Mouse (Mus musculus) hindbrain, postnatal 0 days (tissue): Measurements from ENCODE around the gene Ctbp2. TPM values are rescaled to one million over a fixed set of nuclear protein-coding genes. Genes with fewer than 3 reads are reported as not detected.

Source experiments
- ATAC-seq: fragments of 200-750 bp; cut with Nextera tagmentation; 2 replicates; pipeline ENCODE4 v1.8.0; 2017; ENCODE audit warnings: mild to moderate bottlenecking, moderate TSS enrichment, moderate library complexity
- DNase-seq: peaks from one replicate; pipeline ENCODE4 v3.0.0-alpha.2; 2015; ENCODE audit warnings: low spot score
- H3K27ac ChIP-seq: fragments of 300-500 bp; sonication (generic); 2 replicates; pipeline ENCODE4 v1.5.1; 2014; ENCODE audit warnings: mild to moderate bottlenecking
- H3K27me3 ChIP-seq: fragments of 300-500 bp; sonication (generic); 2 replicates; pipeline ENCODE4 v1.6.1; 2014; ENCODE audit warnings: low read length, mixed read lengths; ENCODE audit not compliant: insufficient read depth
- H3K36me3 ChIP-seq: fragments of 300-500 bp; sonication (generic); 2 replicates; pipeline ENCODE4 v1.6.1; 2014; ENCODE audit warnings: low read length, mixed read lengths; ENCODE audit not compliant: insufficient read depth
- H3K4me1 ChIP-seq: fragments of 300-500 bp; sonication (generic); 2 replicates; pipeline ENCODE4 v1.6.1; 2014; ENCODE audit warnings: antibody characterized with exemption, low read length, mixed read lengths; ENCODE audit not compliant: insufficient read depth
- H3K4me2 ChIP-seq: fragments of 300-500 bp; sonication (generic); 2 replicates; pipeline ENCODE4 v1.6.1; 2014; ENCODE audit warnings: low read depth, mild to moderate bottlenecking, low read length, moderate library complexity, mixed read lengths
- H3K4me3 ChIP-seq: fragments of 300-500 bp; sonication (generic); 2 replicates; pipeline ENCODE4 v1.5.1; 2014; ENCODE audit warnings: low read length
- H3K9ac ChIP-seq: fragments of 300-500 bp; sonication (generic); replicated peaks from 2 replicates; pipeline ENCODE4 v1.6.1; 2014; ENCODE audit warnings: mild to moderate bottlenecking, low read length, moderate library complexity, mixed read lengths
- H3K9me3 ChIP-seq: fragments of 300-500 bp; sonication (generic); 2 replicates; pipeline ENCODE4 v1.6.1; 2016; ENCODE audit warnings: low read length, mixed read lengths
- CTCF ChIP-seq: IDR thresholded peaks from 2 replicates; pipeline ENCODE4 v1.5.1; 2016; ENCODE audit warnings: antibody characterized with exemption, control low read depth, low read depth
- WGBS: fragments of 180-500 bp; shearing (Covaris S2); extraction: QIAGEN DNeasy Blood & Tissue Kit; methylation state at CpG from one replicate; pipeline ENCODE4 v1.1.7; 2014; 5-methylcytosine and 5-hydroxymethylcytosine counted together
- polyA plus RNA-seq: library from polyadenylated mRNA; unstranded; fragments of >200 nt; fragmentation: Nextera tagmentation; extraction: Ambion mirVana; gene quantifications from 2 replicates; pipeline ENCODE4 v1.2.1, GENCODE M21; 2015
- total RNA-seq: library from RNA; depleted of rRNA; stranded (reverse); fragments of >200 nt; gene quantifications from 2 replicates; pipeline ENCODE4 v1.2.3, GENCODE M21; 2014

Ctbp2 gene
- total and polyA plus RNA-seq, 2 experiments from 2014 or later: 39.6 to 89.0 TPM

GRCm38 (mm10) chr7:133085408-133085807 lies 38.7 kb downstream of the Ctbp2 start:
- TF ChIP-seq CTCF: no peak
- no peak for DNase-seq
- Histone ChIP-seq H3K4me3 (no peak overlapping the region), H3K27ac (no peak overlapping the region), H3K4me2 (no peak overlapping the region), H3K27me3 (no peaks in the 10 kb centered on the region), H3K9ac (no peak overlapping the region), H3K36me3 (no peaks in the 10 kb centered on the region), H3K9me3 (no peaks in the 10 kb centered on the region), H3K4me1 (peaks cover 20% of the 10 kb centered on the region)
- WGBS: 85% methylated on average over 3 of the region's 3 CpGs
- no peak for ATAC-seq

- H3K4me1 ChIP-seq: peaks cover 8% of the 10 kb centered on the region
These were observed 40.1 kb downstream of the Ctbp2 start for GRCm38 (mm10) chr7:133083936-133084614.

GRCm38 (mm10) chr7:133078929-133079328 lies 45.2 kb downstream of the Ctbp2 start:
- H3K9ac ChIP-seq: no peak overlapping the region
- H3K4me2 ChIP-seq: no peak overlapping the region
- no peak for TF ChIP-seq CTCF
- peaks cover 9% of the 10 kb centered on the region; the same call in 1 of the 2 replicates for H3K36me3 ChIP-seq
- no peak for ATAC-seq
- DNase-seq: no peak
- H3K4me3 ChIP-seq: no peak overlapping the region
- H3K27me3 ChIP-seq: no peaks in the 10 kb centered on the region
- H3K27ac ChIP-seq: no peak overlapping the region
- H3K4me1 ChIP-seq: peaks cover under 1% of the 10 kb centered on the region; the same call in 1 of the 2 replicates
- 89% methylated on average over 1 of the region's 1 CpGs for whole genome bisulfite sequencing
- H3K9me3 ChIP-seq: no peaks in the 10 kb centered on the region

More at GRCm38 (mm10) chr7:133083936-133084614, 40.1 kb downstream of the Ctbp2 start:
- ATAC-seq (no peak), DNase-seq (no peak)
- Histone ChIP-seq H3K4me2 (no peak overlapping the region), H3K9ac (no peak overlapping the region), H3K36me3 (peaks cover 9% of the 10 kb centered on the region; the same call in 1 of the 2 replicates), H3K9me3 (no peaks in the 10 kb centered on the region), H3K27me3 (no peaks in the 10 kb centered on the region), H3K4me3 (no peak overlapping the region), H3K27ac (no peak overlapping the region)
- no peak for TF ChIP-seq CTCF
- 81% methylated on average over 13 of the region's 13 CpGs for WGBS

- Histone ChIP-seq H3K27ac (peak overlapping the region; percentile 22; the same call in 1 of the 2 replicates), H3K4me1 (peaks cover 30% of the 10 kb centered on the region), H3K36me3 (peaks cover 4% of the 10 kb centered on the region; the same call in 1 of the 2 replicates), H3K9ac (no peak overlapping the region), H3K27me3 (no peaks in the 10 kb centered on the region), H3K9me3 (no peaks in the 10 kb centered on the region), H3K4me3 (no peak overlapping the region), H3K4me2 (no peak overlapping the region)
- ATAC-seq: peak; percentile 21; the same call in 1 of the 2 replicates
- WGBS: 25% methylated on average over 10 of the region's 10 CpGs
- TF ChIP-seq CTCF: no peak
- DNase-seq: peak; percentile 58
These were observed 49.6 kb downstream of the Ctbp2 start for GRCm38 (mm10) chr7:133074462-133075133.

- Histone ChIP-seq H3K9ac (no peak overlapping the region), H3K36me3 (no peaks in the 10 kb centered on the region), H3K27me3 (no peaks in the 10 kb centered on the region), H3K27ac (no peak overlapping the region), H3K4me3 (no peak overlapping the region), H3K4me2 (no peak overlapping the region), H3K9me3 (no peaks in the 10 kb centered on the region), H3K4me1 (peaks cover 34% of the 10 kb centered on the region)
- 33% methylated on average over 9 of the region's 9 CpGs for WGBS
- ATAC-seq (no peak), DNase-seq (no peak)
- no peak for TF ChIP-seq CTCF
These were observed 51.0 kb downstream of the Ctbp2 start for GRCm38 (mm10) chr7:133073147-133073651.

- Histone ChIP-seq H3K9me3 (no peaks in the 10 kb centered on the region), H3K36me3 (no peaks in the 10 kb centered on the region), H3K27me3 (no peaks in the 10 kb centered on the region), H3K4me3 (no peak overlapping the region), H3K4me2 (no peak overlapping the region), H3K9ac (no peak overlapping the region), H3K4me1 (peaks cover 39% of the 10 kb centered on the region), H3K27ac (no peak overlapping the region)
- ATAC-seq (no peak), DNase-seq (no peak)
- WGBS: 33% methylated on average over 4 of the region's 4 CpGs
- TF ChIP-seq CTCF: no peak
These were observed 51.6 kb downstream of the Ctbp2 start for GRCm38 (mm10) chr7:133072535-133072934.
